Mouse (Mus musculus): ENCODE results near the gene Batf3.

- TF ChIP-seq CTCF (conservative IDR thresholded peaks at IDR 0.05; ENCODE audit: low read length) (no peak), POU5F1 (IDR thresholded peaks at IDR 0.05; ENCODE audit: borderline replicate concordance, low read length) (no peak)
Observed at GRCm38 (mm10) chr1:191053555-191053954, 44.1 kb upstream of the Batf3 start.

All from E14TG2a.4 (cell line).